Mouse (Mus musculus) liver, postnatal 0 days (tissue): Measurements from ENCODE around the gene Itgb1bp1.

ENCODE experiments used
- CTCF ChIP-seq: sonication (generic); IDR thresholded peaks from 2 replicates; pipeline ENCODE4 v1.5.1; 2016; ENCODE audit warnings: antibody characterized with exemption, low read depth
- EP300 ChIP-seq: IDR thresholded peaks from 2 replicates; pipeline ENCODE4 v1.6.1; 2016; ENCODE audit warnings: antibody characterized with exemption, low read depth, mild to moderate bottlenecking

- TF ChIP-seq CTCF = no peak
- TF ChIP-seq EP300 = no peak
These were observed 19.3 kb downstream of the Itgb1bp1 start for GRCm38 (mm10) chr12:21266784-21267098.
